Mouse (Mus musculus) brain, embryonic 14.5 days (tissue): ENCODE measurements at regions not wholly inside any gene's neighbourhood (a gene's known extent, or its start where the extent isn't known, plus 50 kb on each side); places are given as distances from the start of the nearest gene placed in this dataset.

Experiments used
- CTCF ChIP-seq: fragments of 200-500 bp; IDR thresholded peaks from 2 replicates; pipeline ENCODE4 v1.5.1; 2012; ENCODE audit warnings: inconsistent platforms, mild to moderate bottlenecking, moderate library complexity, borderline replicate concordance; ENCODE audit not compliant: insufficient read depth, insufficient read length; ENCODE audit errors: extremely low read depth
- POLR2A ChIP-seq: fragments of 200-500 bp; IDR thresholded peaks from 2 replicates; pipeline ENCODE4 v1.6.1; 2012; ENCODE audit warnings: mild to moderate bottlenecking, inconsistent platforms, borderline replicate concordance; ENCODE audit not compliant: poor library complexity, insufficient read depth, insufficient read length, severe bottlenecking; ENCODE audit errors: extremely low read depth

DNA sequence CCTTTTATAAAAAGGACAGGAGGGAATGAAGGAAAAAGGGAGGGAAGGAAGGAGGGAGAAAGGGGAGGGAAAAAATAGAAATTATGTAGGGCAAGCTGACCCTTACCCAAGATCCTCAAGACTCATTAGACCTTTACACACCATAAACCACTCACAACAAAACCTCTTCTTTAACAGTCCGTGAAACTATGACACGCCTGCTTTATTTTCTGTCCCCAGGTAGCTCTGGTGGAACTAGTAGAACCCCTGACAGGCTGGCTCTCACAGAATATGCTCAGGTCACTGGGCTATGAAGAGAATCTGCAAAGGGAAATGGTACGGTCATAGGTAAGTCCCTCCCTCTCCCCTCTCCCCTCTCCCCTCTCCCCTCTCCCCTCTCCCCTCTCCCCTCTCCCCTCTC, 188.8 kb downstream of the Rchy1 start:
- TF ChIP-seq CTCF (no peak), POLR2A (no peak)
